Comparison of ENCODE assay signal across 18 mouse cellular contexts in the genomic region with DNA sequence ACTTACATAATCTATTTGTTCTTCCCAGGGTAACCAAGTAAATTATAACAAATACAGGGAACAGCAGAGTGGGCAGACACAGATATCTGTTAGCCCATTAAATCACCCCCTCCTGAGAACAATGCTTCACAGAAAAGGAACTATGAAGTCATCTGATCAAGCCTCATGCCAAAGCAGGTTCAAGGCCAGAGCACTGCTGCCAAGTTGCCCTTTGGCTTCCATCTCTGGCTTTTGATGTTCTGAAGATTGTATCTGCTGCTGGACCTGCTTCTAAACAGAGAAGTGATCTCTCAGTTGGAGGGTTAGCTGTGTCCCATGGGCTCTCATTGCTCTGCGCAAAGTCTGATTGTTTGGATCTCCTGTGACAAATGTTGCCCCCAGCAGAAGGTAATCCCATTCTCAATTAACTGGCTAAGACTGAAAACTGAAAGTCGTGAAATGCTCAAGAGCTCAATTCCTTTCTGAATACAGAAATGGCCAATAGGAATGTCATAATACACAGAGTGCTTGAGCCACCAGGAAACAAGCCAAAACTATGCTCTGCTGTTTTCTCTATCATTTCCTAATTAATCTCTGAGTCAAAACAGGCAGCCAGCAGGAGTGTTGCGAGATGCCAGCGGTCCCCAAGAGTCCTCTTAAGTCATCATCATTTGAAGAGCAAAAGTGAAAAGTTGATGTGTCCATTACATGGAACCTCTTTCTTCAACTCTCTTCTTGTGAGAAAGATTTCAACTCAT.
DNase-seq lines count a peak whose midpoint lies in the region; ATAC-seq and TF ChIP-seq lines count a peak whose summit lies in the region.
"Had no signal": no experiment of that assay in that cellular context is flagged by ENCODE, and none has a peak within 500 bp of the region (broad histone marks: within the 10 kb centered on the region; RNA-seq: fewer than 3 reads in every experiment).

No protein-coding gene starts in this region.

- H3K27ac ChIP-seq in lung, postnatal 0 days (ENCODE audit: low read length) = no peak overlapping the region
- H3K27ac ChIP-seq: forebrain, embryonic 12.5 days; hindbrain, embryonic 13.5 days; layer of hippocampus, adult 2 months; left cerebral cortex, adult 2 months; limb, embryonic 12.5 days; liver, embryonic 14.5 days; midbrain, embryonic 15.5 days had no signal

- H3K9ac ChIP-seq in lung, postnatal 0 days (replicated peaks; ENCODE audit: low read depth) = no peak overlapping the region
- H3K9ac ChIP-seq: forebrain, embryonic 12.5 days; hindbrain, embryonic 13.5 days; limb, embryonic 12.5 days; liver, embryonic 14.5 days; midbrain, embryonic 15.5 days had no signal

- no peak for ATAC-seq in lung, postnatal 0 days
- ATAC-seq in CD4-positive, CD25-positive, alpha-beta regulatory T cell, adult 4 months = no peak
- ATAC-seq: midbrain, embryonic 15.5 days had no signal

- H3K9me3 ChIP-seq in lung, postnatal 0 days (ENCODE audit: low read length) = no peaks in the 10 kb centered on the region
- H3K9me3 ChIP-seq: forebrain, embryonic 12.5 days; hindbrain, embryonic 13.5 days; limb, embryonic 12.5 days; midbrain, embryonic 15.5 days had no signal

- DNase-seq in gastrocnemius, adult 18-20 months (ENCODE audit: low spot score) = peak; percentile 34
- DNase-seq in gastrocnemius, postnatal 10 days = no peak
- peak; percentile 44 for DNase-seq in lung, postnatal 0 days (ENCODE audit: low spot score)
- DNase-seq in lung, adult 2 months = no peak
- peak; percentile 42 to 46 for DNase-seq in gastrocnemius, adult 8-10 months (ENCODE audit: low spot score in 2 of 2)
- peak; percentile 73 for DNase-seq in skeletal muscle tissue, adult 2 months (ENCODE audit: low read depth, low spot score)
- no peak for DNase-seq in layer of hippocampus, postnatal 36 days
- DNase-seq: cerebellum, adult 11 months; cerebellum, postnatal 25 days had no signal

- H3K4me1 ChIP-seq in lung, postnatal 0 days (ENCODE audit: insufficient read depth, low read depth, low read length) = no peaks in the 10 kb centered on the region
- peaks cover 5% of the 10 kb centered on the region; the same call in 1 of the 2 replicates for H3K4me1 ChIP-seq in lung, adult 2 months (ENCODE audit: control insufficient read depth, insufficient read depth, low read length)
- H3K4me1 ChIP-seq: forebrain, embryonic 12.5 days; hindbrain, embryonic 13.5 days; limb, embryonic 12.5 days; midbrain, embryonic 15.5 days had no signal

- no peaks in the 10 kb centered on the region for H3K27me3 ChIP-seq in lung, postnatal 0 days (replicated peaks; ENCODE audit: insufficient read depth, low read length)
- H3K27me3 ChIP-seq: CH12.LX; forebrain, embryonic 12.5 days; hindbrain, embryonic 13.5 days; limb, embryonic 12.5 days; midbrain, embryonic 15.5 days had no signal

- no peaks in the 10 kb centered on the region for H3K36me3 ChIP-seq in lung, postnatal 0 days (ENCODE audit: insufficient read depth, low read length)
- H3K36me3 ChIP-seq: forebrain, embryonic 12.5 days; hindbrain, embryonic 13.5 days; limb, embryonic 12.5 days; midbrain, embryonic 15.5 days had no signal

- 51% methylated on average over 4 of the region's 4 CpGs for WGBS in lung, postnatal 0 days
- 42% methylated on average over 4 of the region's 4 CpGs for WGBS in lung, adult 2 months

- no peak for TF ChIP-seq EP300 in lung, postnatal 0 days (IDR thresholded peaks at IDR 0.05)

- H3K4me2 ChIP-seq in lung, postnatal 0 days (replicated peaks; ENCODE audit: low read depth, low read length) = no peak overlapping the region
- H3K4me2 ChIP-seq: forebrain, embryonic 12.5 days; hindbrain, embryonic 13.5 days; limb, embryonic 12.5 days; midbrain, embryonic 15.5 days had no signal

- no peak for TF ChIP-seq POLR2A in lung, adult 2 months (IDR thresholded peaks at IDR 0.05; ENCODE audit: borderline replicate concordance, extremely low read depth, low read depth, low read length)

- no peak overlapping the region for H3K4me3 ChIP-seq in lung, postnatal 0 days (ENCODE audit: low read depth, low read length)
- no peak overlapping the region for H3K4me3 ChIP-seq in lung, adult 2 months (replicated peaks; ENCODE audit: extremely low read depth, low read depth, low read length)
- H3K4me3 ChIP-seq: forebrain, embryonic 12.5 days; hindbrain, embryonic 13.5 days; layer of hippocampus, adult 2 months; left cerebral cortex, adult 2 months; limb, embryonic 12.5 days; midbrain, embryonic 15.5 days had no signal

- no peak for TF ChIP-seq CTCF in lung, postnatal 0 days (IDR thresholded peaks at IDR 0.05)
- no peak for TF ChIP-seq CTCF in lung, adult 2 months (IDR thresholded peaks at IDR 0.05; ENCODE audit: insufficient read depth, low read length)

Comparison
In these comparisons a context has a peak if more than half of its experiments do, and no peak if none do; other contexts are left out.
1. DNase-seq: peak in gastrocnemius, adult 18-20 months (single experiment), lung, postnatal 0 days (single experiment), gastrocnemius, adult 8-10 months (2 of 2) and skeletal muscle tissue, adult 2 months (single experiment); none in gastrocnemius, postnatal 10 days (single experiment), lung, adult 2 months (single experiment) and layer of hippocampus, postnatal 36 days (0 of 2).